Mouse (Mus musculus): ENCODE measurements around the gene Fxyd7. TPM values are rescaled to one million over a fixed set of nuclear protein-coding genes. Genes with fewer than 3 reads are reported as not detected.

Fxyd7 gene
- polyA plus RNA-seq, 1 experiment from 2014 or later, result 42.2 TPM

GRCm38 (mm10) chr7:31053882-31054447 is 2.7 kb upstream of the Fxyd7 start:
- WGBS, result 30% methylated on average over 10 of the region's 10 CpGs
- Histone ChIP-seq H3K9me3 (ENCODE audit: control insufficient read depth, low read depth, low read length) (no peaks in the 10 kb centered on the region), H3K9ac (replicated peaks; ENCODE audit: low read depth, low read length) (0 out of 2 replicates have a peak overlapping the region, but pooled peaks have one; percentile 6), H3K36me3 (ENCODE audit: control insufficient read depth, insufficient read depth, low read length) (no peaks in the 10 kb centered on the region), H3K4me2 (replicated peaks; ENCODE audit: low read depth, low read length) (peak overlapping the region; percentile 35; the same call in 1 of the 2 replicates), H3K27me3 (ENCODE audit: control insufficient read depth, insufficient read depth, low read length) (peaks cover 24% of the 10 kb centered on the region), H3K4me3 (ENCODE audit: low read depth, low read length) (0 out of 2 replicates have a peak overlapping the region, but pooled peaks have one; percentile 19), H3K27ac (ENCODE audit: low read length) (peak overlapping the region; percentile 72; the same call in 1 of the 2 replicates), H3K4me1 (ENCODE audit: control insufficient read depth, insufficient read depth, low read length) (peaks cover 55% of the 10 kb centered on the region)
- no peak for ATAC-seq (ENCODE audit: insufficient number of reproducible peaks, insufficient read depth, low FRiP score, low read depth)

- peaks cover 24% of the 10 kb centered on the region for H3K27me3 ChIP-seq (ENCODE audit: control insufficient read depth, insufficient read depth, low read length)
- ATAC-seq (ENCODE audit: insufficient number of reproducible peaks, insufficient read depth, low FRiP score, low read depth), result peak; percentile 24; the same call in 1 of the 2 replicates
- no peak overlapping the region for H3K27ac ChIP-seq (ENCODE audit: low read length)
- no peak overlapping the region for H3K9ac ChIP-seq (replicated peaks; ENCODE audit: low read depth, low read length)
- 4% methylated on average over 34 of the region's 34 CpGs for WGBS
- H3K4me3 ChIP-seq (ENCODE audit: low read depth, low read length), result peak overlapping the region; percentile 12; the same call in 1 of the 2 replicates
- peaks cover 54% of the 10 kb centered on the region for H3K4me1 ChIP-seq (ENCODE audit: control insufficient read depth, insufficient read depth, low read length)
- no peaks in the 10 kb centered on the region for H3K36me3 ChIP-seq (ENCODE audit: control insufficient read depth, insufficient read depth, low read length)
- no peaks in the 10 kb centered on the region for H3K9me3 ChIP-seq (ENCODE audit: control insufficient read depth, low read depth, low read length)
- peak overlapping the region; percentile 31 for H3K4me2 ChIP-seq (replicated peaks; ENCODE audit: low read depth, low read length)
Observed at GRCm38 (mm10) chr7:31052636-31053434, 1.6 kb upstream of the Fxyd7 start.

- Histone ChIP-seq H3K4me3 (ENCODE audit: low read depth, low read length) (peak overlapping the region; percentile 12; the same call in 1 of the 2 replicates), H3K4me1 (ENCODE audit: control insufficient read depth, insufficient read depth, low read length) (peaks cover 54% of the 10 kb centered on the region), H3K4me2 (replicated peaks; ENCODE audit: low read depth, low read length) (peak overlapping the region; percentile 31), H3K9me3 (ENCODE audit: control insufficient read depth, low read depth, low read length) (no peaks in the 10 kb centered on the region), H3K9ac (replicated peaks; ENCODE audit: low read depth, low read length) (no peak overlapping the region), H3K27me3 (ENCODE audit: control insufficient read depth, insufficient read depth, low read length) (peaks cover 24% of the 10 kb centered on the region), H3K36me3 (ENCODE audit: control insufficient read depth, insufficient read depth, low read length) (no peaks in the 10 kb centered on the region), H3K27ac (ENCODE audit: low read length) (no peak overlapping the region)
- WGBS, result 8% methylated on average over 22 of the region's 22 CpGs
- ATAC-seq (ENCODE audit: insufficient number of reproducible peaks, insufficient read depth, low FRiP score, low read depth), result no peak
Observed at GRCm38 (mm10) chr7:31052251-31052635, 976 bp upstream of the Fxyd7 start.

DNA sequence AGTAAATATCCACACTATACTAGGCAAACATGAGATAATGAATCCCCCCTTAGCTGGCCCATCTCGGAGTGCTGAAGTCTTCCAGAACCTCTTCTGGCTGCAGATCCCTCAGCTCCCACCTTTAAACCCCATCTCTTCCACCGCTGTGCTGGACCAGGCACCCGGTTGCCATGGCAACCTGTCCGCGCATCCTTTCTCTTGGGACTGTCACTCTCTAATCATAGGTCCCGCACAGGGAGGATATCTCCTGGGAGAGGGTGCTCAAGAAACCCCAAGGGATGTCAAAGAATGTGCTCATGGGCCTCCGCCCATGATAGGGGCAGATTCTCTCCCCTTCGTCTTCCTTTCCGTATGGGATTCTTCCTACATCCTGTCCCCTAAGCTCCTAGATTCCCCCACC is 346 bp downstream of the Fxyd7 start:
- peak overlapping the region; percentile 41 for H3K4me2 ChIP-seq (replicated peaks; ENCODE audit: low read depth, low read length)
- 2% methylated on average over 9 of the region's 9 CpGs for WGBS
- no peaks in the 10 kb centered on the region for H3K36me3 ChIP-seq (ENCODE audit: control insufficient read depth, insufficient read depth, low read length)
- no peak for ATAC-seq (ENCODE audit: insufficient number of reproducible peaks, insufficient read depth, low FRiP score, low read depth)
- no peaks in the 10 kb centered on the region for H3K9me3 ChIP-seq (ENCODE audit: control insufficient read depth, low read depth, low read length)
- H3K27ac ChIP-seq (ENCODE audit: low read length), result no peak overlapping the region
- peaks cover 24% of the 10 kb centered on the region for H3K27me3 ChIP-seq (ENCODE audit: control insufficient read depth, insufficient read depth, low read length)
- no peak overlapping the region for H3K9ac ChIP-seq (replicated peaks; ENCODE audit: low read depth, low read length)
- peak overlapping the region; percentile 29; the same call in 1 of the 2 replicates for H3K4me3 ChIP-seq (ENCODE audit: low read depth, low read length)
- peaks cover 54% of the 10 kb centered on the region for H3K4me1 ChIP-seq (ENCODE audit: control insufficient read depth, insufficient read depth, low read length)

DNA sequence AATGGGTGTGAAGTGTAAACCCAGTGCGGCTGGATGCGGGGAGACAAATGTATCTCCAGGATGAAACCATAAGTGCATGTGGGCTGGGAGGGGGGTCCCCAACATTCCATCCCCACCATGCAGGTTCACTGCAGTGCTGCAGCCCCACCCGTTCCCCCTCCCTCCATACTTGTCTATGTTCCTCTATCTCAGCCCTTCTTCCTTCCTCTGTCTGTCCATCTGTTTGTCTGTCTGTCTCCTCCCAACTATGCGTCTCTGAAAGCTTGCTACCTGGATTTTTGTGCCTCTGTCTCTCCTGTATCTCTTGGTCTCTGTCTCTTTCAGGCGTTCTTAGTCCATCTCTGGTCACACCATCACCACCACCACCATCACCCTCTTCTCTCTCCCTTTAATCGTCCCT is 780 bp downstream of the Fxyd7 start:
- Histone ChIP-seq H3K9ac (replicated peaks; ENCODE audit: low read depth, low read length) (no peak overlapping the region), H3K27ac (ENCODE audit: low read length) (no peak overlapping the region), H3K4me2 (replicated peaks; ENCODE audit: low read depth, low read length) (peak overlapping the region; percentile 41), H3K36me3 (ENCODE audit: control insufficient read depth, insufficient read depth, low read length) (no peaks in the 10 kb centered on the region), H3K27me3 (ENCODE audit: control insufficient read depth, insufficient read depth, low read length) (peaks cover 24% of the 10 kb centered on the region), H3K4me3 (ENCODE audit: low read depth, low read length) (peak overlapping the region; percentile 29; the same call in 1 of the 2 replicates), H3K9me3 (ENCODE audit: control insufficient read depth, low read depth, low read length) (no peaks in the 10 kb centered on the region), H3K4me1 (ENCODE audit: control insufficient read depth, insufficient read depth, low read length) (peaks cover 54% of the 10 kb centered on the region)
- ATAC-seq (ENCODE audit: insufficient number of reproducible peaks, insufficient read depth, low FRiP score, low read depth), result no peak
- WGBS, result 5% methylated on average over 6 of the region's 6 CpGs

DNA sequence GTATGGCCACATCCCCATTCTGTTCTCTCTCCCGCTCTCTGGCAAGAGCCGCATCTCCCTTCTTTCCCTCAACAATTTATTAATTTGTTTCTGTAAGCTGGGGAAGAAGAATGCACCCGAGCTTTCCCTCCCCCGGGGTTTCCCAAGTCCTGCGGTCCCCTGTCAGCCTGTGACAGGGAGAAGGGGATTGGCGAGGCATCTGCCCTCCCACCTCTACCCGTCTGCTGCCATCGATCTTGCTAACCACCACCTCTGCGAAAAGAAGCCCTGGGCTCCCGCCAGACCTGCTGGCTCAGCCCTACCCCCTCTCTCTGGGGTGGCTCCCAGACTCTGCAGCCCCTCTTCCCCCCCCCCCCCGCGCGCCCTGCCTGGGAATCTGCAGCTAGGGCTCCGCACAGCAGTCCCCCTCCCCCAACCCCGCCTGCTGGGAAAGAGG is 1.4 kb downstream of the Fxyd7 start:
- Histone ChIP-seq H3K27me3 (ENCODE audit: control insufficient read depth, insufficient read depth, low read length) (peaks cover 24% of the 10 kb centered on the region), H3K4me3 (ENCODE audit: low read depth, low read length) (peak overlapping the region; percentile 29; the same call in 1 of the 2 replicates), H3K4me1 (ENCODE audit: control insufficient read depth, insufficient read depth, low read length) (peaks cover 52% of the 10 kb centered on the region), H3K9ac (replicated peaks; ENCODE audit: low read depth, low read length) (no peak overlapping the region), H3K36me3 (ENCODE audit: control insufficient read depth, insufficient read depth, low read length) (no peaks in the 10 kb centered on the region), H3K27ac (ENCODE audit: low read length) (no peak overlapping the region), H3K4me2 (replicated peaks; ENCODE audit: low read depth, low read length) (peak overlapping the region; percentile 41), H3K9me3 (ENCODE audit: control insufficient read depth, low read depth, low read length) (no peaks in the 10 kb centered on the region)
- under 1% methylated on average over 13 of the region's 15 CpGs for WGBS
- ATAC-seq (ENCODE audit: insufficient number of reproducible peaks, insufficient read depth, low FRiP score, low read depth), result peak; percentile 26; the same call in 1 of the 2 replicates

- H3K4me3 ChIP-seq (ENCODE audit: low read depth, low read length), result 0 out of 2 replicates have a peak overlapping the region, but pooled peaks have one; percentile 29
Observed at GRCm38 (mm10) chr7:31049135-31049845, 2.0 kb downstream of the Fxyd7 start.

DNA sequence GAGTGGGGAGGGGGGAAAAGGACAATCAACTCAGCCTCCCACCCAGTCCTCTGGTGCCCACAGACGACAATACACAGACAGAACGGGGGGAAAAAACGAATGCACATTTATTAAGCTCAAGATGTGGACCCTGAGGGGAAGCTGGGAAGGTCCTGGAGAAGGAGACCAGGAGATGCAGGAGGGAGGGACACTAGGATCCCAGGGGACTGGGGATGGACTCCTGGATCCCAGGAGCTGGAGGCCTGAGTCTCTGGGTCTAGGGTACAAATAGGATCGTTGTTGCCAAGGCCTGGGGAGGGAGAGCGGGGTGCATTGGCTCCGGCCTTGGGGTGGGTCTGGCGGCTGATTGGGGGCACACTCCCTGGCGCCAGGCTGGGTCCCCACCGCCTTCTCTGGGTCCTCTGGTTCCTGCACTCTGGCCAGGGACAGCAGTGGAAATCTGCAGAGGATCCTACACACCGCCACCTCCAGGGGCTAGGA is 8.8 kb downstream of the Fxyd7 start, which contains the start of gene Fxyd5:
Gene Fxyd5 (minus strand): TSS at position 51 of the 480 bp plus-strand sequence.
- Histone ChIP-seq H3K4me1 (ENCODE audit: control insufficient read depth, insufficient read depth, low read length) (peaks cover 7% of the 10 kb centered on the region; the same call in 1 of the 2 replicates), H3K36me3 (ENCODE audit: control insufficient read depth, insufficient read depth, low read length) (no peaks in the 10 kb centered on the region), H3K9me3 (ENCODE audit: control insufficient read depth, low read depth, low read length) (no peaks in the 10 kb centered on the region), H3K27me3 (ENCODE audit: control insufficient read depth, insufficient read depth, low read length) (0 out of 2 replicates have a peak, but pooled peaks cover 12% of the 10 kb centered on the region), H3K4me2 (replicated peaks; ENCODE audit: low read depth, low read length) (peak within 1 kb of the TSS; percentile 44), H3K27ac (ENCODE audit: low read length) (no peak within 1 kb of the TSS), H3K9ac (replicated peaks; ENCODE audit: low read depth, low read length) (no peak within 1 kb of the TSS), H3K4me3 (ENCODE audit: low read depth, low read length) (peak within 1 kb of the TSS; percentile 15)
- no peak for ATAC-seq (ENCODE audit: insufficient number of reproducible peaks, insufficient read depth, low FRiP score, low read depth)
- 37% methylated on average over 10 of the region's 10 CpGs for WGBS

More at GRCm38 (mm10) chr7:31049135-31049845, 2.0 kb downstream of the Fxyd7 start:
- no peaks in the 10 kb centered on the region for H3K9me3 ChIP-seq (ENCODE audit: control insufficient read depth, low read depth, low read length)
- WGBS, result 11% methylated on average over 5 of the region's 5 CpGs
- no peaks in the 10 kb centered on the region for H3K36me3 ChIP-seq (ENCODE audit: control insufficient read depth, insufficient read depth, low read length)
- peaks cover 24% of the 10 kb centered on the region for H3K27me3 ChIP-seq (ENCODE audit: control insufficient read depth, insufficient read depth, low read length)
- no peak overlapping the region for H3K9ac ChIP-seq (replicated peaks; ENCODE audit: low read depth, low read length)
- peak overlapping the region; percentile 41 for H3K4me2 ChIP-seq (replicated peaks; ENCODE audit: low read depth, low read length)
- peaks cover 46% of the 10 kb centered on the region for H3K4me1 ChIP-seq (ENCODE audit: control insufficient read depth, insufficient read depth, low read length)
- no peak overlapping the region for H3K27ac ChIP-seq (ENCODE audit: low read length)
- ATAC-seq (ENCODE audit: insufficient number of reproducible peaks, insufficient read depth, low FRiP score, low read depth), result no peak

Measured in stomach, embryonic 14.5 days (tissue).